Mouse (Mus musculus) neural tube, embryonic 11.5 days (tissue): Measurements from ENCODE around the gene Glg1. TPM values are rescaled to one million over a fixed set of nuclear protein-coding genes. Genes with fewer than 3 reads are reported as not detected.

Source experiments
- ATAC-seq: fragments of 200-750 bp; cut with Nextera tagmentation; 2 replicates; pipeline ENCODE4 v1.8.0; 2017; ENCODE audit warnings: moderate number of reproducible peaks, mild to moderate bottlenecking, moderate TSS enrichment, moderate library complexity; ENCODE audit not compliant: insufficient read depth, low FRiP score, low TSS enrichment
- DNase-seq: peaks from one replicate; pipeline ENCODE4 v3.0.0-alpha.2; 2015; ENCODE audit warnings: low spot score
- H3K27ac ChIP-seq: fragments of 300-500 bp; sonication (generic); 2 replicates; pipeline ENCODE4 v1.5.1; 2014; ENCODE audit warnings: low read depth, mild to moderate bottlenecking, low read length
- H3K27me3 ChIP-seq: fragments of 300-500 bp; sonication (generic); 2 replicates; pipeline ENCODE4 v1.6.1; 2014; ENCODE audit warnings: mild to moderate bottlenecking, low read length, mixed read lengths; ENCODE audit not compliant: control insufficient read depth, insufficient read depth
- H3K36me3 ChIP-seq: fragments of 300-500 bp; sonication (generic); 2 replicates; pipeline ENCODE4 v1.6.1; 2014; ENCODE audit warnings: mild to moderate bottlenecking, low read length, moderate library complexity, mixed read lengths; ENCODE audit not compliant: control insufficient read depth, insufficient read depth
- H3K4me1 ChIP-seq: fragments of 300-500 bp; sonication (generic); 2 replicates; pipeline ENCODE4 v1.6.1; 2014; ENCODE audit warnings: low read length, mixed read lengths; ENCODE audit not compliant: control insufficient read depth, insufficient read depth
- H3K4me2 ChIP-seq: fragments of 300-500 bp; sonication (generic); 2 replicates; pipeline ENCODE4 v1.6.1; 2014; ENCODE audit warnings: low read depth, mild to moderate bottlenecking, moderate library complexity
- H3K4me3 ChIP-seq: fragments of 300-500 bp; sonication (generic); 2 replicates; pipeline ENCODE4 v1.5.1; 2014; ENCODE audit warnings: low read depth, low read length
- H3K9ac ChIP-seq: fragments of 300-500 bp; sonication (generic); 2 replicates; pipeline ENCODE4 v1.6.1; 2014; ENCODE audit warnings: mild to moderate bottlenecking, low read length
- H3K9me3 ChIP-seq: fragments of 300-500 bp; sonication (generic); 2 replicates; pipeline ENCODE4 v1.6.1; 2016; ENCODE audit warnings: low read length; ENCODE audit not compliant: control insufficient read depth
- WGBS: fragments of 180-500 bp; shearing (Covaris S2); extraction: QIAGEN DNeasy Blood & Tissue Kit; methylation state at CpG from one replicate; pipeline ENCODE4 v1.1.7; 2014; 5-methylcytosine and 5-hydroxymethylcytosine counted together
- polyA plus RNA-seq: library from polyadenylated mRNA; unstranded; fragments of >200 nt; fragmentation: Nextera tagmentation; extraction: Ambion mirVana; gene quantifications from 2 replicates; pipeline ENCODE4 v1.2.1, GENCODE M21; 2014

The Glg1 gene
- polyA plus RNA-seq, 1 experiment from 2014 or later: 83.2 TPM

DNA sequence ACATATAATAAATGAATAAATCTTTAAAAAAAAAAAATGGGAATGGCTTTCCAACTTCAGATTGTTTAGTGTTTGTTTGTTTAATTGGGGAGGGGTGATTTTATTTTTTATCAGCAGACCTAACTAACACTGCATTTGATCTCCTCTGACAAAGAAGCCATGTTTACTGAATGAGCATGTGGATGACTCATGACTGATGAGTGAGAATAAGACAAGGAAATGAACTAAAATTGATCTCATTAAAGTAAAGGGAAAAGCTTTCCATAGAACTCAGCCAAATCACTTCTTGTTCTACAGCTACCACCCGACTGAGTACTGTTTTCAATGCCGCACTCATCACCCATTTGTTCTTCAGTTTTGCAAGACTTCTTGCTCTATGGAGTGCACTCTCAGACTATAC, 25.3 kb downstream of the Glg1 start:
- ATAC-seq (no peak), DNase-seq (no peak)
- Histone ChIP-seq H3K4me2 (no peak overlapping the region), H3K36me3 (no peaks in the 10 kb centered on the region), H3K4me3 (no peak overlapping the region), H3K4me1 (no peaks in the 10 kb centered on the region), H3K27me3 (no peaks in the 10 kb centered on the region), H3K9me3 (no peaks in the 10 kb centered on the region), H3K27ac (no peak overlapping the region), H3K9ac (no peak overlapping the region)
- 96% methylated on average over 2 of the region's 2 CpGs for WGBS

- H3K4me3 ChIP-seq: no peak overlapping the region
- H3K36me3 ChIP-seq: no peaks in the 10 kb centered on the region
- no peaks in the 10 kb centered on the region for H3K9me3 ChIP-seq
- WGBS: 86% methylated on average over 5 of the region's 5 CpGs
- H3K27me3 ChIP-seq: no peaks in the 10 kb centered on the region
- ATAC-seq (no peak), DNase-seq (no peak)
- no peak overlapping the region for H3K9ac ChIP-seq
- H3K4me1 ChIP-seq: no peaks in the 10 kb centered on the region
- no peak overlapping the region for H3K27ac ChIP-seq
- H3K4me2 ChIP-seq: no peak overlapping the region
These were observed 34.9 kb downstream of the Glg1 start for GRCm38 (mm10) chr8:111224153-111224552.

- H3K4me3 ChIP-seq: no peak overlapping the region
- no peak overlapping the region for H3K4me2 ChIP-seq
- H3K4me1 ChIP-seq: no peaks in the 10 kb centered on the region
- no peak overlapping the region for H3K9ac ChIP-seq
- H3K9me3 ChIP-seq: no peaks in the 10 kb centered on the region
- 69% methylated on average over 3 of the region's 3 CpGs for WGBS
- no peaks in the 10 kb centered on the region for H3K27me3 ChIP-seq
- H3K36me3 ChIP-seq: no peaks in the 10 kb centered on the region
- no peak overlapping the region for H3K27ac ChIP-seq
- ATAC-seq: no peak
- DNase-seq: no peak
These were observed 40.9 kb downstream of the Glg1 start for GRCm38 (mm10) chr8:111218107-111218506.

DNA sequence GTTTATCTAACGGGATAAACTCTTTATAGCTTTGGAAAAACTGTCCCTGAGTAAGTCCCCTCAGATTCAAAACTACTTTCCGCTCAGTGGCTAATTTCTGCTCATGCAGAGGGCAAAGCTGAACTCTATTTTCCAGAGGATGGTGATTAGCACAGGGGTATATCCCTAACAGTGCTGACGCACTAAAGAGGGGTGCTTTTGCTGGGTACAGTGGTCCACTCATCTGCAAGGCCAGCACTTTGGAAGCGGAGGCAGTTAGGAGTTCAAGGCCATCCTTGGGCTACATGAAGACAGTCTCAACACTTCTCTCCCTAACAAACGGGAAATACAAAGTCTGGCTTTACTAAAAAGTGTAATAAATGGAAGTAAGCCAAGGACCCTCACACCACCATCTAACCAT, 45.6 kb downstream of the Glg1 start:
- ATAC-seq: no peak
- no peak overlapping the region for H3K4me3 ChIP-seq
- H3K27ac ChIP-seq: no peak overlapping the region
- H3K36me3 ChIP-seq: no peaks in the 10 kb centered on the region
- DNase-seq: no peak
- no peaks in the 10 kb centered on the region for H3K27me3 ChIP-seq
- no peak overlapping the region for H3K4me2 ChIP-seq
- no peaks in the 10 kb centered on the region for H3K9me3 ChIP-seq
- H3K4me1 ChIP-seq: no peaks in the 10 kb centered on the region
- no peak overlapping the region for H3K9ac ChIP-seq
- WGBS: 94% methylated on average over 5 of the region's 5 CpGs

DNA sequence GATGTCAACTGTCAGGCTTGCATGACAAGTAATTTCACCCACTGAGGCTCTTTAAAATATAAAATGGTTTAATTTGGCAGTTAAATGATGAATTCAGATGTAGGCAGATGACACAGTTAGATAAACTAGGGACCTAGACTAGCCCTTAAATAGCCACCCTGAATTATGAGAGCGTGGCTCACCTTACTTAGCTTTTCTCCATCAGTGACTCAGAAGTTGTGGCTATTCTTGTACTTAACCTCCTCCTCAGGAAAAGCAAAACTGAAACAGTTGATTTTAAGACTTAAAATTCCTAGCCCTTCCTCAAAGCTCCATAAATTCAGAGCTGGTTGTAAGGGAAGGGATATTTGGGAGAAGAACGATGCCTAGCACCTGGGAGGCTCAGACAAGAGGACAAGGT, 47.8 kb downstream of the Glg1 start:
- no peak for DNase-seq

DNA sequence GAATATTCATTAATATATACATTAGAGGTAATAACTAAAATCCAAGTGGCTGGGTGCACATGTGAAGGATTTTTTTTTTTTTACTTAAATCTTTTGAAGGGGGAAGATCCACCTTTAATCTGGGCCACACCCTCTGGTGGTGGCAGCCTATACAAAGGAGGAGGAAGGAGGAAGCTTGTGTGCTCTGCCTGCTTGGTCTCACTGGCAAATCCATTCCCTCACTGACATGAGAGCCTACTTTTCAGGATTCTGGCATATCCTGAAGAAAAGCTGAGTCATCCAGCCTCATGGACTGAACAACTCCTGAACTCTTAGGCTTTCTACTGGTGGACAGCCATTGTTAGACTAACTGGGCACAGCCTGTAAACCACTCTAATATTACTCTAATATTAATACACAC, 49.1 kb downstream of the Glg1 start:
- no peak overlapping the region for H3K4me2 ChIP-seq
- DNase-seq (no peak), ATAC-seq (no peak)
- H3K27ac ChIP-seq: no peak overlapping the region
- H3K27me3 ChIP-seq: no peaks in the 10 kb centered on the region
- no peaks in the 10 kb centered on the region for H3K9me3 ChIP-seq
- no peaks in the 10 kb centered on the region for H3K36me3 ChIP-seq
- no peak overlapping the region for H3K9ac ChIP-seq
- no peak overlapping the region for H3K4me3 ChIP-seq
- H3K4me1 ChIP-seq: no peaks in the 10 kb centered on the region

More for the DNA sequence above, 47.8 kb downstream of the Glg1 start:
- H3K27ac ChIP-seq: no peak overlapping the region
- 92% methylated on average over 2 of the region's 2 CpGs for WGBS
- H3K36me3 ChIP-seq: no peaks in the 10 kb centered on the region
- no peaks in the 10 kb centered on the region for H3K27me3 ChIP-seq
- ATAC-seq: no peak
- H3K4me1 ChIP-seq: no peaks in the 10 kb centered on the region
- no peaks in the 10 kb centered on the region for H3K9me3 ChIP-seq
- H3K9ac ChIP-seq: no peak overlapping the region
- H3K4me3 ChIP-seq: no peak overlapping the region
- H3K4me2 ChIP-seq: no peak overlapping the region

DNA sequence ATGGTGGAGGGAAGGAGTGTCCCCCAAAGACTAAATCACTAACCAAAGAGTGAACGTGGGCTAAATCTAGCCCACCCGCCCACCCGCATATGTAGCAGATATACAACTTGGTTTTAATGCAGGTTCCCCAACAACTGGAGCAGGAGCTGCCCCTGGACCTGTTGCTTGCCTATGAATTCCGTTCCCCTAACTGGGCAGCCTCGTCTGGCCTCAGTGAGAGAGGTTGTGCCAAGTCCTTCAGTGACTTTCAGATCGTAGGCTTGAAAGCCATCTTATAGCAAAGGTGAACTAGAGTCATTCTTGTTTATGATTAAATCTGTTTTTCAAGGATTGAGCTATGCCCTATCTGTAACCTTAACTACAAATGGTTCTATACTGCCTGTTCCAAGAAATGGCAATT, 52.7 kb downstream of the Glg1 start:
- ATAC-seq (no peak), DNase-seq (no peak)
- no peak overlapping the region for H3K4me3 ChIP-seq
- H3K9ac ChIP-seq: no peak overlapping the region
- H3K4me1 ChIP-seq: no peaks in the 10 kb centered on the region
- no peak overlapping the region for H3K4me2 ChIP-seq
- no peaks in the 10 kb centered on the region for H3K36me3 ChIP-seq
- H3K27ac ChIP-seq: no peak overlapping the region
- H3K9me3 ChIP-seq: no peaks in the 10 kb centered on the region
- H3K27me3 ChIP-seq: no peaks in the 10 kb centered on the region
- 88% methylated on average over 6 of the region's 6 CpGs for WGBS

- DNase-seq (no peak), ATAC-seq (no peak)
- Histone ChIP-seq H3K4me3 (no peak overlapping the region), H3K27me3 (no peaks in the 10 kb centered on the region), H3K36me3 (no peaks in the 10 kb centered on the region), H3K27ac (no peak overlapping the region), H3K9ac (no peak overlapping the region), H3K4me2 (no peak overlapping the region), H3K9me3 (no peaks in the 10 kb centered on the region), H3K4me1 (no peaks in the 10 kb centered on the region)
- WGBS: 93% methylated on average over 6 of the region's 6 CpGs
These were observed 54.0 kb downstream of the Glg1 start for GRCm38 (mm10) chr8:111205033-111205432.

DNA sequence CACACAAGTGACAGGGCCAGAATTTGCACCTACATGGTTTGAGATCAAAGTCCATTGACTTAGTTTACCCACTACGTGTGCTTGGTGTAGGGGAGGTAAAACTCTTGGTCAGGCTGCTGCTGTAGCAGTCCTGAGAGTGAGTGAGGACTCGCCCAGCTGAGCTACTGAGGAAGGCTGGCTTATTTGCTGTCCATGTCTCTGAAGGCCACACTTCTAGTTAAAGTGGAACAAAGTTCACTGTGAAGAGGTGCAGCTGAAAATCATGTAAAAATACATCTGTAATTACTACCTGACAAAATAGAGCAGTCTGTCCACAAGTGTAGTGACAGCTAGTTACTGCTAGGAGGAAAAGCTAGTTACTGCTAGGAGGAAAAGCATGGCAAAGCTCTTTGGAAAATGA, 55.7 kb downstream of the Glg1 start:
- Histone ChIP-seq H3K27me3 (no peaks in the 10 kb centered on the region), H3K36me3 (no peaks in the 10 kb centered on the region), H3K9ac (no peak overlapping the region), H3K27ac (no peak overlapping the region), H3K4me2 (no peak overlapping the region), H3K9me3 (no peaks in the 10 kb centered on the region), H3K4me3 (no peak overlapping the region), H3K4me1 (no peaks in the 10 kb centered on the region)
- DNase-seq (no peak), ATAC-seq (no peak)
- 88% methylated on average over 2 of the region's 2 CpGs for WGBS
